Mouse (Mus musculus) telencephalon, adult 2 months (tissue): ENCODE measurements around the gene Mrpl46.

Source experiments
- DNase-seq: peaks from one replicate; pipeline ENCODE4 v3.0.0-alpha.2; 2011; ENCODE audit warnings: low read depth, low spot score

Gene Mrpl46

GRCm38 (mm10) chr7:78782639-78783581 lies at the start of gene Mrpl46, which contains the start of gene Mrps11:
Mrpl46 (minus strand) TSS chr7:78783531.
Mrps11 (plus strand) TSS chr7:78783119.
- peak; percentile 77 for DNase-seq

- no peak for DNase-seq
Observed at GRCm38 (mm10) chr7:78827749-78828362, 44.5 kb upstream of the Mrpl46 start.

GRCm38 (mm10) chr7:78826682-78827385 lies 43.5 kb upstream of the Mrpl46 start:
- DNase-seq: no peak

GRCm38 (mm10) chr7:78818336-78818735 lies 35.0 kb upstream of the Mrpl46 start:
- no peak for DNase-seq

- DNase-seq: no peak
Observed at GRCm38 (mm10) chr7:78814766-78815165, 31.4 kb upstream of the Mrpl46 start.

GRCm38 (mm10) chr7:78813791-78814190 lies 30.5 kb upstream of the Mrpl46 start:
- DNase-seq: no peak

- no peak for DNase-seq
Observed at GRCm38 (mm10) chr7:78807192-78807591, 23.9 kb upstream of the Mrpl46 start.

GRCm38 (mm10) chr7:78803841-78804240 lies 20.5 kb upstream of the Mrpl46 start:
- no peak for DNase-seq

GRCm38 (mm10) chr7:78799730-78800496 lies 16.6 kb upstream of the Mrpl46 start:
- DNase-seq: no peak

GRCm38 (mm10) chr7:78797843-78798455 lies 14.6 kb upstream of the Mrpl46 start:
- DNase-seq: peak; percentile 82

- peak; percentile 88 for DNase-seq
Observed at GRCm38 (mm10) chr7:78796624-78797023, 13.3 kb upstream of the Mrpl46 start.

- DNase-seq: no peak
Observed at GRCm38 (mm10) chr7:78794571-78795092, 11.3 kb upstream of the Mrpl46 start.

- DNase-seq: no peak
Observed at GRCm38 (mm10) chr7:78793895-78794570, 10.7 kb upstream of the Mrpl46 start.

- DNase-seq: no peak
Observed at GRCm38 (mm10) chr7:78791359-78792222, 8.3 kb upstream of the Mrpl46 start.

GRCm38 (mm10) chr7:78787793-78788380 lies 4.6 kb upstream of the Mrpl46 start:
- no peak for DNase-seq

GRCm38 (mm10) chr7:78785906-78786305 lies 2.6 kb upstream of the Mrpl46 start:
- no peak for DNase-seq

- DNase-seq: no peak
Observed at GRCm38 (mm10) chr7:78778741-78779140, 4.6 kb downstream of the Mrpl46 start.

- DNase-seq: no peak
Observed at GRCm38 (mm10) chr7:78770936-78771335, 12.4 kb downstream of the Mrpl46 start.
